21 mouse cellular contexts compared by ENCODE assay signal in genomic region chr1:86148161-86148560, GRCm38 (mm10). TPM values are rescaled to one million over a fixed set of nuclear protein-coding genes. Genes with fewer than 3 reads are reported as not detected.
"Had no signal": no experiment of that assay in that cellular context is flagged by ENCODE, and none has a peak within 500 bp of the region (broad histone marks: within the 10 kb centered on the region; RNA-seq: fewer than 3 reads in every experiment).

No protein-coding gene starts in this region.

- ATAC-seq: lung, postnatal 0 days had no signal

- H3K4me1 ChIP-seq: kidney, embryonic 15.5 days; limb, embryonic 12.5 days; neural tube, embryonic 12.5 days had no signal

- DNase-seq: kidney, adult 2 months; kidney, postnatal 14 days; liver; liver, embryonic 13.5 days; lung, adult 18-20 months; lung, postnatal 4 days; midbrain, embryonic 14.5 days; right cerebral cortex, postnatal 4 days; thymus, postnatal 36 days had no signal

- H3K27me3 ChIP-seq: kidney, embryonic 15.5 days; limb, embryonic 12.5 days; liver, embryonic 13.5 days; neural tube, embryonic 12.5 days had no signal

- H3K36me3 ChIP-seq: kidney, embryonic 15.5 days; limb, embryonic 12.5 days; liver, embryonic 13.5 days; neural tube, embryonic 12.5 days had no signal

- H3K9me3 ChIP-seq: kidney, embryonic 15.5 days; limb, embryonic 12.5 days; liver, embryonic 13.5 days; midbrain, embryonic 10.5 days; neural tube, embryonic 12.5 days had no signal

- H3K4me3 ChIP-seq: kidney, embryonic 15.5 days; limb, embryonic 12.5 days; liver, embryonic 13.5 days; midbrain, embryonic 10.5 days; neural tube, embryonic 12.5 days had no signal

- H3K27ac ChIP-seq: kidney, embryonic 15.5 days; limb, embryonic 12.5 days; liver, embryonic 13.5 days; midbrain, embryonic 10.5 days; neural tube, embryonic 12.5 days had no signal

- H3K4me2 ChIP-seq: kidney, embryonic 15.5 days; limb, embryonic 12.5 days; liver, embryonic 13.5 days; neural tube, embryonic 12.5 days had no signal

- H3K9ac ChIP-seq: kidney, embryonic 15.5 days; limb, embryonic 12.5 days; liver, embryonic 13.5 days; neural tube, embryonic 12.5 days had no signal

RNA-seq across cellular contexts. Expression of gene Gm21972, which starts 14.7 kb away (rescaled TPM):
- total RNA-seq: neutrophil, adult 5-6 weeks had no signal
- polyA plus RNA-seq: kidney, adult 2 months; kidney, embryonic 15.5 days; large intestine, adult 2 months; neural tube, embryonic 12.5 days; spleen, adult 2 months; stomach, embryonic 16.5 days had no signal

RNA-seq across cellular contexts. Expression of gene Htr2b, which starts 36.4 kb away (rescaled TPM):
- total RNA-seq: layer of hippocampus, postnatal 25 days; left cerebral cortex, postnatal 36 days; megakaryocyte, adult 5-6 weeks; neutrophil, adult 5-6 weeks had no signal
- polyA plus RNA-seq: spleen, adult 2 months had no signal
